Mouse (Mus musculus) liver (tissue): ENCODE data around the gene St3gal4.

Source experiments
- DNase-seq: peaks from one replicate; pipeline ENCODE4 v3.0.0-alpha.2; 2020; ENCODE audit warnings: mixed read lengths

St3gal4 gene

GRCm38 (mm10) chr9:35105884-35106880 is 12.9 kb downstream of the St3gal4 start:
- DNase-seq: peak; percentile 75

GRCm38 (mm10) chr9:35105438-35105837 is 13.6 kb downstream of the St3gal4 start:
- DNase-seq: no peak

- no peak for DNase-seq
Observed at GRCm38 (mm10) chr9:35104711-35105110, 14.4 kb downstream of the St3gal4 start.

GRCm38 (mm10) chr9:35098762-35099161 is 20.3 kb downstream of the St3gal4 start:
- no peak for DNase-seq

- no peak for DNase-seq
Observed at GRCm38 (mm10) chr9:35097901-35098300, 21.2 kb downstream of the St3gal4 start.

GRCm38 (mm10) chr9:35095726-35096125 is 23.3 kb downstream of the St3gal4 start:
- no peak for DNase-seq

GRCm38 (mm10) chr9:35093350-35093749 is 25.7 kb downstream of the St3gal4 start:
- DNase-seq: no peak

- no peak for DNase-seq
Observed at GRCm38 (mm10) chr9:35092904-35093303, 26.2 kb downstream of the St3gal4 start.

GRCm38 (mm10) chr9:35061446-35061845 is 57.6 kb downstream of the St3gal4 start:
- no peak for DNase-seq

GRCm38 (mm10) chr9:35059881-35060280 is 59.2 kb downstream of the St3gal4 start:
- no peak for DNase-seq

GRCm38 (mm10) chr9:35058596-35059354 is 60.3 kb downstream of the St3gal4 start:
- no peak for DNase-seq

GRCm38 (mm10) chr9:35058186-35058585 is 60.9 kb downstream of the St3gal4 start:
- DNase-seq: no peak

- no peak for DNase-seq
Observed at GRCm38 (mm10) chr9:35057631-35058030, 61.4 kb downstream of the St3gal4 start.

- DNase-seq: no peak
Observed at GRCm38 (mm10) chr9:35056611-35057010, 62.5 kb downstream of the St3gal4 start.

GRCm38 (mm10) chr9:35055528-35056330 is 63.3 kb downstream of the St3gal4 start:
- DNase-seq: no peak

- no peak for DNase-seq
Observed at GRCm38 (mm10) chr9:35053669-35054068, 65.4 kb downstream of the St3gal4 start.

- DNase-seq: no peak
Observed at GRCm38 (mm10) chr9:35053081-35053480, 66.0 kb downstream of the St3gal4 start.

- no peak for DNase-seq
Observed at GRCm38 (mm10) chr9:35052671-35053070, 66.4 kb downstream of the St3gal4 start.

- no peak for DNase-seq
Observed at GRCm38 (mm10) chr9:35051666-35052065, 67.4 kb downstream of the St3gal4 start.

- no peak for DNase-seq
Observed at GRCm38 (mm10) chr9:35050701-35051454, 68.2 kb downstream of the St3gal4 start.

- no peak for DNase-seq
Observed at GRCm38 (mm10) chr9:35049891-35050527, 69.1 kb downstream of the St3gal4 start.

GRCm38 (mm10) chr9:35048449-35048848 is 70.6 kb downstream of the St3gal4 start:
- no peak for DNase-seq
